Mouse (Mus musculus) neural tube, embryonic 11.5 days (tissue): ENCODE measurements around the gene Pmpcb. TPM values are rescaled to one million over a fixed set of nuclear protein-coding genes. Genes with fewer than 3 reads are reported as not detected.

ENCODE experiments used
- ATAC-seq: fragments of 200-750 bp; cut with Nextera tagmentation; 2 replicates; pipeline ENCODE4 v1.8.0; 2017; ENCODE audit warnings: moderate number of reproducible peaks, mild to moderate bottlenecking, moderate TSS enrichment, moderate library complexity; ENCODE audit not compliant: insufficient read depth, low FRiP score, low TSS enrichment
- DNase-seq: peaks from one replicate; pipeline ENCODE4 v3.0.0-alpha.2; 2015; ENCODE audit warnings: low spot score
- H3K27ac ChIP-seq: fragments of 300-500 bp; sonication (generic); 2 replicates; pipeline ENCODE4 v1.5.1; 2014; ENCODE audit warnings: low read depth, mild to moderate bottlenecking, low read length
- H3K27me3 ChIP-seq: fragments of 300-500 bp; sonication (generic); 2 replicates; pipeline ENCODE4 v1.6.1; 2014; ENCODE audit warnings: mild to moderate bottlenecking, low read length, mixed read lengths; ENCODE audit not compliant: control insufficient read depth, insufficient read depth
- H3K36me3 ChIP-seq: fragments of 300-500 bp; sonication (generic); 2 replicates; pipeline ENCODE4 v1.6.1; 2014; ENCODE audit warnings: mild to moderate bottlenecking, low read length, moderate library complexity, mixed read lengths; ENCODE audit not compliant: control insufficient read depth, insufficient read depth
- H3K4me1 ChIP-seq: fragments of 300-500 bp; sonication (generic); 2 replicates; pipeline ENCODE4 v1.6.1; 2014; ENCODE audit warnings: low read length, mixed read lengths; ENCODE audit not compliant: control insufficient read depth, insufficient read depth
- H3K4me2 ChIP-seq: fragments of 300-500 bp; sonication (generic); 2 replicates; pipeline ENCODE4 v1.6.1; 2014; ENCODE audit warnings: low read depth, mild to moderate bottlenecking, moderate library complexity
- H3K4me3 ChIP-seq: fragments of 300-500 bp; sonication (generic); 2 replicates; pipeline ENCODE4 v1.5.1; 2014; ENCODE audit warnings: low read depth, low read length
- H3K9ac ChIP-seq: fragments of 300-500 bp; sonication (generic); 2 replicates; pipeline ENCODE4 v1.6.1; 2014; ENCODE audit warnings: mild to moderate bottlenecking, low read length
- H3K9me3 ChIP-seq: fragments of 300-500 bp; sonication (generic); 2 replicates; pipeline ENCODE4 v1.6.1; 2016; ENCODE audit warnings: low read length; ENCODE audit not compliant: control insufficient read depth
- WGBS: fragments of 180-500 bp; shearing (Covaris S2); extraction: QIAGEN DNeasy Blood & Tissue Kit; methylation state at CpG from one replicate; pipeline ENCODE4 v1.1.7; 2014; 5-methylcytosine and 5-hydroxymethylcytosine counted together
- polyA plus RNA-seq: library from polyadenylated mRNA; unstranded; fragments of >200 nt; fragmentation: Nextera tagmentation; extraction: Ambion mirVana; gene quantifications from 2 replicates; pipeline ENCODE4 v1.2.1, GENCODE M21; 2014

The Pmpcb gene
- polyA plus RNA-seq, 1 experiment from 2014 or later, result 96.1 TPM

DNA sequence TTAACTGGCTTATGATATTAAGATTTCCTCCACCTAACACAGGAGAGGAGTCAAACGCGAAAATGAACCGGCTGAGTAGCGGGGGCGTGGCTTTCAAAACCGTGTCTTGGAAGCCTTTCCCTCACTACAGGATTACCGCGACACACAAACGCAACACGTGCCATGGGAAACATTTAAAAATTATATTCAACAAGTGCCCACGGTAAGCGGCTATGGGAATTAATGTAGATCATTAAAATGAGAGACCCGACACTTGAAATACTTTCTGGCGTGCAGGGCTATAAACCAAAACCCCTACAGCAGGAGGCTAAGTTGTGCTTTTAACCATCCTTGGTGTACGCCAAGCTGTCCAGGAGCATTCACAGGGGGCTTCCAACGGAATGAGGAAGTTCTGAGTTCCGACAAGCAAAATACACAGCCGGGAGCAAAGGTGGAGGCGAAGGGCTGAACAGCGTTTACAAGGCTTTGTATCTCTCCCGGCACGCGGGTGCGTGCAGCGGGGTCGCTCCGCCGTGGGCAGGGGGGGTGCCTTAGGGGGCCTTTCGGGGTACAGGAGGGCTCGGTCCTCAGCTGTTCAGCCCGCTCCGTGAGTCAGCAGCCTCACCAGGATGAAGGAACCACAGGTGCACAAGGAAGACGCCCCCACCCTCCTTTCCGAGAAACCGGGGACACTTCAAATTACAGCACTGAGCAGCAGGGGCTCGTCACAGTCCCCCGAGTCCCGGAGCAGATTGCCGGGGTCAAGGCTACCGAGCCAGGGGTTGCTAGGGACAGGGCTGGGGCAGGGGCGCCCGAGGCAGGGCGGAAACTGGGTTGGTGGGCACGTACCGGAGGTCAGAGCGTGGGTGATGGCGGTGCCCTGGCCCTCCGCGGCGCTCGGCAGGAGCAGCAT is 47.5 kb downstream of the Pmpcb start:
- peak; percentile 82 for ATAC-seq
- peaks cover 8% of the 10 kb centered on the region; the same call in 1 of the 2 replicates for H3K4me1 ChIP-seq
- peak overlapping the region; percentile 83 for H3K9ac ChIP-seq
- peak; percentile 40 for DNase-seq
- WGBS, result under 1% methylated on average over 51 of the region's 51 CpGs
- peak overlapping the region; percentile 95 for H3K4me3 ChIP-seq
- peaks cover 4% of the 10 kb centered on the region for H3K36me3 ChIP-seq
- peak overlapping the region; percentile 92 for H3K4me2 ChIP-seq
- H3K9me3 ChIP-seq, result no peaks in the 10 kb centered on the region
- peak overlapping the region; percentile 64; the same call in 1 of the 2 replicates for H3K27ac ChIP-seq
- no peaks in the 10 kb centered on the region for H3K27me3 ChIP-seq

DNA sequence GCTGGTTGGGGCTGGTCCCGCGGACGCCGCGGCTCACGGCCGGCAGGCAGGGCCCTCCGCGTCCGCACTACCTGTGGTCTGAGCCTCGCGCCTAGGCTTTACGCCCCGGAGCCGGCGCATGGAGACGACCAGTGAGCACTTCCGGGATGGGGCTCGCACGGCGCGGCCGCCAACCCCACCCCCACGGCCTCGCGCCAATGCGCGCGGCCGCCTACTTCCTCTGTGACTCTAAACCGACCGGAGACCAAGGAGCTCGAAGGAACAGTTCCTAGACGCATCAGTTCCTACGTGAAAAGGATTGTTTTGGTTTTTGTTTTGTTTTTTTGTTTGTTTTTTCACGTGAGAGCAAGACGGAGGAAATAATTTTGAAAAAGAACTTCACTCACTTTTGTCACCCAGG is 48.1 kb downstream of the Pmpcb start, which contains the start of the genes Dnajc2 and Psmc2:
Dnajc2 (minus strand) TSS at position 199 of the 400 bp plus-strand sequence.
Psmc2 (plus strand) TSS at position 231 of the 400 bp plus-strand sequence.
- H3K9ac ChIP-seq, result peak within 1 kb of the TSS; percentile 83
- ATAC-seq (peak; percentile 92), DNase-seq (peak; percentile 92)
- peak within 1 kb of the TSS; percentile 95 for H3K4me3 ChIP-seq
- H3K36me3 ChIP-seq, result peaks cover 4% of the 10 kb centered on the region
- no peaks in the 10 kb centered on the region for H3K9me3 ChIP-seq
- peaks cover 8% of the 10 kb centered on the region; the same call in 1 of the 2 replicates for H3K4me1 ChIP-seq
- under 1% methylated on average over 28 of the region's 37 CpGs for WGBS
- H3K4me2 ChIP-seq, result peak within 1 kb of the TSS; percentile 92
- H3K27ac ChIP-seq, result peak within 1 kb of the TSS; percentile 64; the same call in 1 of the 2 replicates
- H3K27me3 ChIP-seq, result no peaks in the 10 kb centered on the region

DNA sequence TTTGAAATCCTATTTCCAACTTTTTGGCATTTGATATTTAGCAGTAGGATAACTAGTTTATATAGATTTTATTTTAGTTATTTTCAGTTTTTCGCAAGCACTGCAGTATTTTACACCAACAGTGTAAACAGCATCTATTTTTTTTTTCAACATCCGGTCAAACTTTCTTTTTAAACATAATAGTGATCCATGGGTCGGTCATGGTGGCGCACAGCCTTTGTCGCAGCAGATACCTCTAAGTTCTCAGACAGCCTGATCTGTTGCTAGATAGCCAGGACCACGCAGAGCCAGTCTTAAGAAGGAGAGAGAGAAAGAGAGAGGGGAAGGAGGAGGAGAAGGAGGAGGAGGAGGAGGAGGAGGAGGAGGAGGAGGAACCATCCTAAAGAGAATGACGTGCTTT is 48.8 kb downstream of the Pmpcb start:
- no peak overlapping the region for H3K9ac ChIP-seq
- WGBS, result 82% methylated on average over 6 of the region's 7 CpGs
- H3K9me3 ChIP-seq, result no peaks in the 10 kb centered on the region
- peak overlapping the region; percentile 58; the same call in 1 of the 2 replicates for H3K4me3 ChIP-seq
- no peak overlapping the region for H3K4me2 ChIP-seq
- peaks cover 8% of the 10 kb centered on the region; the same call in 1 of the 2 replicates for H3K4me1 ChIP-seq
- H3K27ac ChIP-seq, result no peak overlapping the region
- H3K27me3 ChIP-seq, result no peaks in the 10 kb centered on the region
- ATAC-seq (no peak), DNase-seq (no peak)
- peaks cover 4% of the 10 kb centered on the region for H3K36me3 ChIP-seq

DNA sequence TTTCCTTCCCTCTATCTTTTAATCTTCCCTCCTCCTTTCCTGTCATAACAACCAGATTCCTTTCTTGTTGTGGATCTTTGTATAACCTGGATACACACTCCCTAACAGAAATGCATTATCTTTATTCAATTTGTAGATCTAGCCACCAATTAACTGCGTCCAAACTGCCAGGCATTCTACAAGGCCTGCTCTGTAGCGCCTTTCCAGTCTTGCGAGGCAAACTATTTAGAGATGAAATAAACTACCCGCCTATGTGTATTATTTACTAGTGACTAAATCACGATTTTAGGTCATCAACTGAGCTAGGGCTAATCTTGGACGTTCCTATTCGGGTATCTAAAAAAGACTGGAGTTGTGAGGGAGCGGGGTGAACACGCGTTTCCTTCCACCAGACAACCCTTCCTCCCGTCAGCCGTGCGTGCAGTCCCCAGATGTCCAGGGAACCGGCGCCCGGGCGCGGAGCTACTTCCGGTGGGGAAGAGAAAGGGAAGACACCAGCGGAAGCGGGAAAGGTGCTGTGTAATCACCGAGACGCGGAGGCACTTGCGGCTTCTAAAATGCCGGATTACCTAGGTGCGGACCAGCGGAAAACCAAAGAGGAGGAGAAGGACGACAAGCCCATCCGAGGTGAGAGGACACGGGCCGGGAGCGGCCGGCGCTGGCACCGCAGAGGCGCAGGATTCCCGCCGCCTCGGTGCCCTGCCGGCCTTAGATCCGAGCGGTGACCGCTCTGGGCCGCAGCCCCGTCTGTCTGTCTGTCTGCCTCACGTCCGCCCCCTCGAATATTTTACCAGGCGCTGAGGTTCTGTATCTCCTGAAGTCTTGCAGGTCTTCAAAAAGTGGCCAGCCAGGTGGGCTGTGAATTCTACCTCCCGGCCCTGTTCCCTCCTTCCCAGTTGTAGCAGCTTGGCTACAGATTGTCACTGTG is 49.6 kb downstream of the Pmpcb start:
- Histone ChIP-seq H3K4me1 (peaks cover 8% of the 10 kb centered on the region; the same call in 1 of the 2 replicates), H3K36me3 (peaks cover 4% of the 10 kb centered on the region), H3K4me2 (peak overlapping the region; percentile 66), H3K27ac (peak overlapping the region; percentile 57; the same call in 1 of the 2 replicates), H3K27me3 (no peaks in the 10 kb centered on the region), H3K4me3 (peak overlapping the region; percentile 58), H3K9me3 (no peaks in the 10 kb centered on the region), H3K9ac (peak overlapping the region; percentile 69)
- peak; percentile 94 for DNase-seq
- ATAC-seq, result peak; percentile 78
- 2% methylated on average over 51 of the region's 51 CpGs for WGBS

DNA sequence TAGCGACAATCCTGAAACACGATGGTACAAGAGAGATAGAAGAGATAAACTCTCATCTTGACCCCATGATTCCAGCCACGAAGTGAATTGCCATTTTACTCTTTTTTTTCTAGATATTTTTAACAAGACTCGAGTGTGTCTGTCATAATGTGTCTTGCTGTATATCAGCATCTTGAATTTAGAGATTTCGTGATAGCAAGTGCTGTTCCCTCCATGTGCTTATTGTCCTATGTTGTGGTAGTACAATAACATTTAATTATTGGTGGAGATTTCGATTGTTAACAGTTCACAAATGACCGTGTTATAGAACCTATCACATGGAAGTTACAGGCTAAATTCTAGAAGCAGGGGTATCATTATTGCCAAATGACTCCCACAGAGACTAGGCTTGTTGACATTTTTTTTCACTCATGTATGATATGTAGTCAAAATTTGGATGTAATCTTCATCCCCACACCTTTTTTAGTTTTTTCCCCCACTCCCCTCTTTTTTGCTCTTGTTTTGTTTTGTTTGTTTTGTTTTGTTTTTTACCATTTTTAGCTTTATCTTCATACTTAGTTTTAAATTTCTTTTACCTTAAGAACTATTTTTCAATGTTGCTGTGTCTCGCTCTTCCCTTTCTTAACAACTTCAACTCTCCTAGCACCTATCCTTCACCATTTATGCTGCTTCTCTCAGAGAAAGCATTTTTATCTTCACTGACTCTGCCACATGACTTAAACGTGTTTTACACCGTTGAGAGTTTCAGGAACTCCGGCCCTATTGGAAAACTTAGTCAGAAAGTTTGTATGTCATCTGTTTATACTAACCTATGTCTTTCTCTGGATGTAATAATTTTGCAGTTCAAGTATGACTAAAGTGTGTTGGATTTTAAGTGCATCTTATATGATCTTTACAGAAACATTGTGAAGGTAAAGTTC is 50.5 kb downstream of the Pmpcb start:
- no peaks in the 10 kb centered on the region for H3K9me3 ChIP-seq
- H3K4me3 ChIP-seq, result peak overlapping the region; percentile 58
- WGBS, result 39% methylated on average over 11 of the region's 11 CpGs
- no peaks in the 10 kb centered on the region for H3K36me3 ChIP-seq
- H3K4me2 ChIP-seq, result peak overlapping the region; percentile 66
- DNase-seq (no peak), ATAC-seq (no peak)
- no peak overlapping the region for H3K27ac ChIP-seq
- peak overlapping the region; percentile 69 for H3K9ac ChIP-seq
- H3K4me1 ChIP-seq, result peaks cover 8% of the 10 kb centered on the region; the same call in 1 of the 2 replicates
- H3K27me3 ChIP-seq, result no peaks in the 10 kb centered on the region

DNA sequence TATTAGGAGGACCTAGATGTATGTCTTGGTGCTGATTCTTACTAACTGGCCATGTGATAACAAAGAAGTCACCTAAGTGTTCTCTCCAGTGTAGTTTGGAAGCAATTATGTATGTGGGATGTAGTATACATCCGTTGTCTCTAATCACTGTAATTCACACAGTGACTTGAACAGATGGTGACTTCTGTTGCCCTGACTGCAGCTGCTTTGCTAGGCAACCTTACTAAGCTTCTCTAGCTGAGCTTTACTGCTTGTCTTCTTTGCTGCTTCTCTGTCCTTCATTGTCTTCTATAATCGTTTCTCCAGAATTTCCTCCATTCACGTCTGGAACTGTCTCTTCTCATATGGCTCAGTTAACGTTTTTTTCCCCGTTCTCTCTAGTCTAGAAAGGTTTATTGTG is 52.1 kb downstream of the Pmpcb start:
- no peaks in the 10 kb centered on the region for H3K27me3 ChIP-seq
- DNase-seq (no peak), ATAC-seq (no peak)
- WGBS, result 74% methylated on average over 5 of the region's 5 CpGs
- no peaks in the 10 kb centered on the region for H3K36me3 ChIP-seq
- H3K4me3 ChIP-seq, result no peak overlapping the region
- no peak overlapping the region for H3K9ac ChIP-seq
- no peaks in the 10 kb centered on the region for H3K9me3 ChIP-seq
- no peak overlapping the region for H3K4me2 ChIP-seq
- no peak overlapping the region for H3K27ac ChIP-seq
- H3K4me1 ChIP-seq, result peaks cover 6% of the 10 kb centered on the region; the same call in 1 of the 2 replicates

DNA sequence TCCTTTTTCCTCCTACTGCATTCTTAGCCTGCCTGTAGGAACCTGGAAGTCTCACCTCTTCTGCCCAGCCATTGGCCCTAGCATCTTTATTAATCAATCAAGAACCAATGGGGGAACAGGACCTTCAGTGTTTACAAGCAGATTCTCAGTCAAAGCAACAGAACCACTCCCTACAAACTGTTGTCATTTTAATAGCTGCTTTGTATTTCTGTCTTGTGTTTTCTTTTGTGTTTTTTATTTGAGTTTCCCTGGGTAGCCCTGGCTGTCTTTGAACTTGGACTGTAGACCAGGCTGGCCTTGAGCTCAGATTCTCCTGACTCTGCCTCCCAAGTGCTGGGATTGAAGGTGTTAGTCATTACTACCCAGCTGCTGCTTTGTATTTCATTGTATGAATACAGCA is 55.2 kb downstream of the Pmpcb start:
- Histone ChIP-seq H3K27me3 (no peaks in the 10 kb centered on the region), H3K9me3 (no peaks in the 10 kb centered on the region), H3K9ac (no peak overlapping the region), H3K4me2 (no peak overlapping the region), H3K4me1 (peaks cover 5% of the 10 kb centered on the region; the same call in 1 of the 2 replicates), H3K36me3 (peaks cover 5% of the 10 kb centered on the region), H3K4me3 (no peak overlapping the region), H3K27ac (no peak overlapping the region)
- ATAC-seq (no peak), DNase-seq (no peak)
